In the genomic region with DNA sequence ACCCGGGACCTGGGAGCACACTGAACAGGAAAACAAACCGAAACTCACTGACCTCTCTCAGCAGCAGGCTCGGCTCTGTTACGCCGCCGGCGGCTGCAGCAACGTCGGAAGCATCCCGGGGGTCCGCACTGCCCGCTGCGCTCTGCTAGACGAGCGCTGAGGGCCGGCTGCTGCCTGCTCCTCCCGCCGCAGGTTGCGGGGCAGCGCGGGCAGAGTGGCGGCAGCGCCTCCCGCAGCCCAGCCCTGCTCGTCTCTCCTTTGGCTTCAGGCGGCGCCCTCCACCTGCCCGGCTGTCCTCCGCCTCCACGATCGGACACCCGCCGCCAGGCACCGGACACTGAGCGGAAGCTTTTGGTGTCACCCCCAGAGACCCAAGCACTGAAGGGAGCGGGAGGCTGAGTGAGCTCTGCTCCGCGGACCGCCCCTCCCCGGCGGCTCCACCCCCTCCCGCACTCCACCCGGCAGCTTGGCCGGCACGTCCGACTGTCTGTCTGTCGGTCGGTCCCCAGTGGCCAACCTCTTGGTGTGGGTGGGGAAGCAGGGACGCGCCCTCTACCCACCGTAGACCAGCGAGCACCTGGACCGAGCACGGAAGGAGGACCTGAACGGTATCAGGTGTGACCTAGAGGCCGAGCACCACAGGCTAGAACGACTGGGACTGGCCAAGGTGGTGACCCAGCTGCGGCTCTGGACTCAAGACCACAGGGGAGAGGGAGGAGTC, we compare ENCODE assay signal across 8 mouse cellular contexts. TPM values are rescaled to one million over a fixed set of nuclear protein-coding genes. Genes with fewer than 3 reads are reported as not detected.
DNase-seq lines count a peak whose midpoint lies in the region.

Gene Rnf152 (minus strand): TSS at position 420 of the 721 bp plus-strand sequence.

- peak within 1 kb of the TSS; percentile 63 for H3K4me3 ChIP-seq in hindbrain, embryonic 10.5 days

- H3K36me3 ChIP-seq in hindbrain, embryonic 10.5 days = no peaks in the 10 kb centered on the region

- peak; percentile 68 for DNase-seq in ZHBTc4 (ENCODE audit: low read depth, low spot score)
- DNase-seq in cerebellum, adult 9-10 months = peak; percentile 87
- DNase-seq in frontal cortex, postnatal 10 days (ENCODE audit: low spot score in 2 of 2) = peak; percentile 26 to 34
- DNase-seq in hindbrain, embryonic 10.5 days (ENCODE audit: low spot score) = peak; percentile 65
- peak; percentile 10 to 28 for DNase-seq in layer of hippocampus, postnatal 25 days (ENCODE audit: extremely low spot score in 1 of 2, low spot score in 1 of 2)
- peak; percentile 62 for DNase-seq in lung, postnatal 14 days
- DNase-seq in ovary, postnatal 36 days (ENCODE audit: low spot score) = peak; percentile 50
- peak; percentile 42 to 67 for DNase-seq in urinary bladder, postnatal 4 days (ENCODE audit: low spot score in 2 of 2)

- no peaks in the 10 kb centered on the region for H3K9me3 ChIP-seq in hindbrain, embryonic 10.5 days

- peak within 1 kb of the TSS; percentile 86 for H3K27ac ChIP-seq in hindbrain, embryonic 10.5 days

- H3K4me1 ChIP-seq in hindbrain, embryonic 10.5 days (replicated peaks) = peaks cover 19% of the 10 kb centered on the region

- WGBS in hindbrain, embryonic 10.5 days = under 1% methylated on average over 58 of the region's 58 CpGs

- H3K27me3 ChIP-seq in hindbrain, embryonic 10.5 days (ENCODE audit: insufficient read depth, poor library complexity, severe bottlenecking) = peaks cover 27% of the 10 kb centered on the region

RNA-seq across cellular contexts. Expression of gene Rnf152, which starts in this region (rescaled TPM):
- polyA plus RNA-seq in hindbrain, embryonic 10.5 days (2016; fragmentation: Nextera tagmentation; extraction: Ambion mirVana) = 0.90 and 1.4 TPM in 2 replicates
- 1 to 10 TPM; 2.6 TPM for total RNA-seq in layer of hippocampus, postnatal 25 days (2021)

Comparison
In these comparisons a context has a peak if more than half of its experiments do, and no peak if none do; other contexts are left out.
1. Peak in every context shown above with its lines: DNase-seq, H3K4me3 ChIP-seq and H3K27ac ChIP-seq.
2. DNase-seq: peak in every context shown above with its lines; median percentile 87 in cerebellum, adult 9-10 months; 68 in ZHBTc4; 65 in hindbrain, embryonic 10.5 days; 62 in lung, postnatal 14 days; 54 in urinary bladder, postnatal 4 days; 50 in ovary, postnatal 36 days; 30 in frontal cortex, postnatal 10 days; 19 in layer of hippocampus, postnatal 25 days.